Mouse (Mus musculus) forebrain, embryonic 14.5 days (tissue): ENCODE measurements around the gene Sh2b3. TPM values are rescaled to one million over a fixed set of nuclear protein-coding genes. Genes with fewer than 3 reads are reported as not detected.

ENCODE experiments used
- ATAC-seq: fragments of 200-750 bp; cut with Nextera tagmentation; 2 replicates; pipeline ENCODE4 v1.8.0; 2017; ENCODE audit warnings: mild to moderate bottlenecking, moderate library complexity
- DNase-seq: peaks from one replicate; pipeline ENCODE4 v3.0.0-alpha.2; 2015; ENCODE audit warnings: low spot score
- H3K27ac ChIP-seq: fragments of 300-500 bp; sonication (generic); 2 replicates; pipeline ENCODE4 v1.5.1; 2014; ENCODE audit warnings: low read depth, mild to moderate bottlenecking, control low read depth, low read length, moderate library complexity
- H3K27me3 ChIP-seq: fragments of 300-500 bp; sonication (generic); replicated peaks from 2 replicates; pipeline ENCODE4 v1.6.1; 2014; ENCODE audit warnings: low read length, control low read depth, mixed read lengths; ENCODE audit not compliant: control insufficient read depth, insufficient read depth
- H3K36me3 ChIP-seq: fragments of 300-500 bp; sonication (generic); 2 replicates; pipeline ENCODE4 v1.6.1; 2014; ENCODE audit warnings: low read length, control low read depth; ENCODE audit not compliant: control insufficient read depth, insufficient read depth
- H3K4me1 ChIP-seq: fragments of 300-500 bp; sonication (generic); 2 replicates; pipeline ENCODE4 v1.6.1; 2014; ENCODE audit warnings: antibody characterized with exemption, low read length, control low read depth; ENCODE audit not compliant: control insufficient read depth, insufficient read depth
- H3K4me2 ChIP-seq: fragments of 300-500 bp; sonication (generic); 2 replicates; pipeline ENCODE4 v1.6.1; 2014; ENCODE audit warnings: mild to moderate bottlenecking, control low read depth, low read length
- H3K4me3 ChIP-seq: fragments of 300-500 bp; sonication (generic); 2 replicates; pipeline ENCODE4 v1.5.1; 2014; ENCODE audit warnings: low read depth, low read length, control low read depth
- H3K9ac ChIP-seq: fragments of 300-500 bp; sonication (generic); 2 replicates; pipeline ENCODE4 v1.6.1; 2014; ENCODE audit warnings: mild to moderate bottlenecking, low read length, control low read depth, moderate library complexity
- H3K9me3 ChIP-seq: fragments of 300-500 bp; sonication (generic); replicated peaks from 2 replicates; pipeline ENCODE4 v1.6.1; 2016; ENCODE audit warnings: low read length, control low read depth, mixed read lengths; ENCODE audit not compliant: control insufficient read depth
- WGBS: fragments of 180-500 bp; shearing (Covaris S2); extraction: QIAGEN DNeasy Blood & Tissue Kit; methylation state at CpG from one replicate; pipeline ENCODE4 v1.1.7; 2014; 5-methylcytosine and 5-hydroxymethylcytosine counted together
- polyA plus RNA-seq: library from polyadenylated mRNA; unstranded; fragments of >200 nt; fragmentation: Nextera tagmentation; extraction: Ambion mirVana; gene quantifications from 2 replicates; pipeline ENCODE4 v1.2.1, GENCODE M21; 2014

Sh2b3 gene
- polyA plus RNA-seq, result 4.4 and 5.4 TPM in 2 replicates

- 2% methylated on average over 33 of the region's 35 CpGs for WGBS
- H3K4me1 ChIP-seq, result peaks cover 30% of the 10 kb centered on the region
These were observed at the start of gene Sh2b3 for GRCm38 (mm10) chr5:121837441-121838340. Gene Sh2b3, minus strand, starts transcription at chr5:121837646.

GRCm38 (mm10) chr5:121883356-121883755 is 45.9 kb upstream of the Sh2b3 start:
- H3K9me3 ChIP-seq, result no peaks in the 10 kb centered on the region; the same call in 1 of the 2 replicates
- DNase-seq (no peak), ATAC-seq (no peak)
- 82% methylated on average over 8 of the region's 8 CpGs for WGBS
- H3K4me1 ChIP-seq, result no peaks in the 10 kb centered on the region
- no peak overlapping the region for H3K27ac ChIP-seq
- H3K36me3 ChIP-seq, result no peaks in the 10 kb centered on the region
- H3K4me3 ChIP-seq, result no peak overlapping the region
- no peak overlapping the region for H3K4me2 ChIP-seq
- H3K27me3 ChIP-seq, result no peaks in the 10 kb centered on the region
- no peak overlapping the region for H3K9ac ChIP-seq

More at GRCm38 (mm10) chr5:121837441-121838340, at the start of gene Sh2b3:
- ATAC-seq (peak; percentile 16; the same call in 1 of the 2 replicates), DNase-seq (no peak)
- peak within 1 kb of the TSS; percentile 84 for H3K4me2 ChIP-seq
- H3K27ac ChIP-seq, result peak within 1 kb of the TSS; percentile 52; the same call in 1 of the 2 replicates
- H3K36me3 ChIP-seq, result no peaks in the 10 kb centered on the region
- peaks cover 34% of the 10 kb centered on the region for H3K27me3 ChIP-seq
- peak within 1 kb of the TSS; percentile 63 for H3K4me3 ChIP-seq
- H3K9ac ChIP-seq, result peak within 1 kb of the TSS; percentile 71
- no peaks in the 10 kb centered on the region for H3K9me3 ChIP-seq

GRCm38 (mm10) chr5:121879211-121879610 is 41.8 kb upstream of the Sh2b3 start:
- DNase-seq (no peak), ATAC-seq (no peak)
- Histone ChIP-seq H3K27me3 (no peaks in the 10 kb centered on the region), H3K9me3 (no peaks in the 10 kb centered on the region), H3K4me3 (no peak overlapping the region), H3K9ac (no peak overlapping the region), H3K36me3 (0 out of 2 replicates have a peak, but pooled peaks cover 3% of the 10 kb centered on the region), H3K4me2 (no peak overlapping the region), H3K4me1 (no peaks in the 10 kb centered on the region), H3K27ac (no peak overlapping the region)
- 70% methylated on average over 6 of the region's 6 CpGs for WGBS

- DNase-seq (peak; percentile 62), ATAC-seq (no peak)
- Histone ChIP-seq H3K4me1 (no peaks in the 10 kb centered on the region), H3K9me3 (no peaks in the 10 kb centered on the region), H3K36me3 (0 out of 2 replicates have a peak, but pooled peaks cover 3% of the 10 kb centered on the region), H3K4me3 (no peak overlapping the region), H3K9ac (no peak overlapping the region), H3K27ac (no peak overlapping the region), H3K27me3 (no peaks in the 10 kb centered on the region), H3K4me2 (no peak overlapping the region)
- 70% methylated on average over 17 of the region's 17 CpGs for WGBS
These were observed 41.3 kb upstream of the Sh2b3 start for GRCm38 (mm10) chr5:121878703-121879102.

- H3K9ac ChIP-seq, result no peak overlapping the region
- no peaks in the 10 kb centered on the region for H3K4me1 ChIP-seq
- DNase-seq (no peak), ATAC-seq (no peak)
- WGBS, result 84% methylated on average over 12 of the region's 12 CpGs
- no peaks in the 10 kb centered on the region for H3K9me3 ChIP-seq
- H3K4me2 ChIP-seq, result no peak overlapping the region
- no peak overlapping the region for H3K4me3 ChIP-seq
- 0 out of 2 replicates have a peak, but pooled peaks cover 6% of the 10 kb centered on the region for H3K36me3 ChIP-seq
- H3K27me3 ChIP-seq, result no peaks in the 10 kb centered on the region
- no peak overlapping the region for H3K27ac ChIP-seq
These were observed 39.5 kb upstream of the Sh2b3 start for GRCm38 (mm10) chr5:121876901-121877300.

GRCm38 (mm10) chr5:121875041-121875440 is 37.6 kb upstream of the Sh2b3 start:
- H3K4me2 ChIP-seq, result no peak overlapping the region
- no peaks in the 10 kb centered on the region for H3K27me3 ChIP-seq
- 92% methylated on average over 12 of the region's 12 CpGs for WGBS
- H3K27ac ChIP-seq, result no peak overlapping the region
- no peak for DNase-seq
- ATAC-seq, result no peak
- H3K4me1 ChIP-seq, result no peaks in the 10 kb centered on the region
- 0 out of 2 replicates have a peak, but pooled peaks cover 6% of the 10 kb centered on the region for H3K36me3 ChIP-seq
- H3K4me3 ChIP-seq, result no peak overlapping the region
- H3K9ac ChIP-seq, result no peak overlapping the region
- H3K9me3 ChIP-seq, result no peaks in the 10 kb centered on the region

GRCm38 (mm10) chr5:121872158-121872557 is 34.7 kb upstream of the Sh2b3 start:
- no peaks in the 10 kb centered on the region for H3K4me1 ChIP-seq
- 4% methylated on average over 4 of the region's 4 CpGs for WGBS
- no peak overlapping the region for H3K4me3 ChIP-seq
- no peak overlapping the region for H3K4me2 ChIP-seq
- H3K9me3 ChIP-seq, result no peaks in the 10 kb centered on the region
- DNase-seq, result peak; percentile 90
- H3K27me3 ChIP-seq, result no peaks in the 10 kb centered on the region
- peaks cover 14% of the 10 kb centered on the region; the same call in 1 of the 2 replicates for H3K36me3 ChIP-seq
- no peak overlapping the region for H3K27ac ChIP-seq
- ATAC-seq, result peak; percentile 82
- H3K9ac ChIP-seq, result no peak overlapping the region

- H3K9me3 ChIP-seq, result no peaks in the 10 kb centered on the region
- no peak overlapping the region for H3K4me2 ChIP-seq
- ATAC-seq (no peak), DNase-seq (no peak)
- no peak overlapping the region for H3K9ac ChIP-seq
- no peak overlapping the region for H3K4me3 ChIP-seq
- no peaks in the 10 kb centered on the region for H3K4me1 ChIP-seq
- WGBS, result 87% methylated on average over 13 of the region's 13 CpGs
- peaks cover 11% of the 10 kb centered on the region; the same call in 1 of the 2 replicates for H3K36me3 ChIP-seq
- no peaks in the 10 kb centered on the region for H3K27me3 ChIP-seq
- no peak overlapping the region for H3K27ac ChIP-seq
These were observed 34.1 kb upstream of the Sh2b3 start for GRCm38 (mm10) chr5:121871515-121872030.
